Mouse (Mus musculus) granulocyte monocyte progenitor cell, adult 5-6 weeks (primary cell): ENCODE results near the gene Tcam1. TPM values are rescaled to one million over a fixed set of nuclear protein-coding genes. Genes with fewer than 3 reads are reported as not detected.
A peak's percentile ranks its signal among the peaks of the same experiment; 100 is the strongest.
"Not testable (repeated sequence)": the region's sequence is repeated elsewhere in the genome, so short reads cannot be mapped to it uniquely, and the experiment has no call there.

Source experiments
- ATAC-seq: replicated peaks from 2 replicates; pipeline ENCODE4 v1.8.0; 2016; ENCODE audit warnings: mild to moderate bottlenecking, moderate TSS enrichment, inconsistent platforms; ENCODE audit not compliant: poor library complexity, severe bottlenecking
- total RNA-seq, 2 experiments: library from RNA; stranded (forward) in 1 of 2; stranded (reverse) in 1 of 2; fragments of 200-712, 200-1000 nt in 1 of 2; fragments of >200 nt in 1 of 2; fragmentation: Nextera tagmentation in 1 of 2; gene quantifications; 2 replicates each; pipeline ENCODE4 v1.2.3; 2014 to 2017

The Tcam1 gene
- total RNA-seq (2014; fragmentation: Nextera tagmentation) = 1.0 and 2.1 TPM in 2 replicates
- total RNA-seq (2017) = 1.4 and 1.9 TPM in 2 replicates

DNA sequence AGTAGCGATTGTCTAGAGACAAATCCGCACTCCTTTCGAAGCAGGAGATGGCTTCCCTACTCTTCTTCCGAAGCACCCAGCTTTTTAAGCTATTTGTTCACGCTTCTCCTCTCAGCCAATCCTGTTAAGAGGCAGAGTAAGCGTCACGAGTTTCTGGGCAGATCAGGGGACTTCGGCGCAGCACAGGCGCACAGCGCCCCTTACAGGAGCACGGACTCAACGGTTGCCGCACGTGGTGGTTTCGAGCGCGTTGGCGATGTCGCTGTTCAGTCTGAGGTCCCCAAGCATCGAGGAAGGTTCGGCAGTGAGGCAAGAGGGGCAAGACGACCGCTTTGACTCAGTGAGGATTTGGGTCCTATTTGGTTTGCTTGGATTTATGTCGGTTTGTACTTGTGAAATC, at the start of gene Tcam1:
Gene Tcam1 (plus strand): TSS at position 219 of the 400 bp plus-strand sequence.
- peak; percentile 70 for ATAC-seq

- not testable (repeated sequence) for ATAC-seq
Measured at GRCm38 (mm10) chr11:106233978-106234377, 42.5 kb upstream of the Tcam1 start.

DNA sequence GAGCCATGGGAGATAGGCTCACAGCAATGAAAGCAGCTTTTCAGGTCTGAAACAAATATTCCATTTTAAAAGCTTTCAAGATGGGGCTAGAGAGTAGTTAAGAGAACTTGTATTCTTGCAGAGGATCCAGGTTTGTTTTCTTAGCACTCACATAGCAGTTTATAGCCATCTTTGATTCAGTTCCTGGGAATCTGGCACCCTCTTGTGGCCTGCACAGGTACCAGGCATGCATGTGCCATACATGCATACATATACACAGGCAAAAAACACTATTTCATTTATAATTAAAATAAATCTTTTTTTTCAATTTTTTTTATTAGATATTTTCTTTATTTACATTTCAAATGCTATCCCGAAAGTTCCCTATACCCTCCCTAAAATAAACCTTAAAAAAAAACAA, 29.6 kb upstream of the Tcam1 start:
- ATAC-seq = 0 out of 2 replicates have a peak, but pooled peaks have one; percentile 40

DNA sequence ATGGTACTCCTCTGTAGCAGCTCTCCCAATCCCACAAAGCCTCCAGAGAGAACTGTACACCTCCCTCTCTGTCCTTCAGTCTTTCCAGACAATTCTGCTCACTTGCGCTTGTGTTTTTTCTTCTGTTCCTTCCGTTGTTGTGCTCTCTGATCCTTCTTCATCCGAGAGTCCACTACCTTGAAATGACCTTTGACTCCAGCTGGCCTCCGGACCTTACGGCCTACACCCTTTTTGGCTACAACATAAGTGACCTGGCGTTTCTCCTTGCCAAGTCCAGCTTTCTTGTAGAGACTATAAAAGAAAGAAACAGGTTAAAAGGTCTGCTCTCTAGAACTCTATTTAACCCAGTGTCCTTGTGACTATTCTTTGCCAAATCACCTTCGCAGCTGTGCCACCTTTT, 27.1 kb upstream of the Tcam1 start:
- no peak for ATAC-seq

DNA sequence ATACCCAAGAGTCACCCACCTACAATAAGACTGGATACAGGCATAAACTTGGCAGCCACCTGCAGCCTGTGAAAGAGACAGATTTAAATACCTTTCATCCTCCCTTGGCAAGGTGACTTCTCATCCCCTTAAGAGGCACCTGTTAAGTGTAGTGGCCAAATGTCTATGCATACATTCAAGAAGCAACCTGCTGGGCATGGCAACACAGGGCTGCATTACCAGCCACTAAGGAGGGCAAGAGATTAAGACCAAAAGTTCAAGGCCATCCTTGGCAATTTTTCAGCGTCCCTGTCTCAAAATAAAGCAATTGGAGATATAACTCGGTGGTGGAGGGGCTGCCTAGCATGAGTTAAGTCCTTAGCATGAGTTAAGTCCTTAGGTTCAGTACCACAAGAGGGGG, 21.7 kb upstream of the Tcam1 start:
- ATAC-seq = no peak

DNA sequence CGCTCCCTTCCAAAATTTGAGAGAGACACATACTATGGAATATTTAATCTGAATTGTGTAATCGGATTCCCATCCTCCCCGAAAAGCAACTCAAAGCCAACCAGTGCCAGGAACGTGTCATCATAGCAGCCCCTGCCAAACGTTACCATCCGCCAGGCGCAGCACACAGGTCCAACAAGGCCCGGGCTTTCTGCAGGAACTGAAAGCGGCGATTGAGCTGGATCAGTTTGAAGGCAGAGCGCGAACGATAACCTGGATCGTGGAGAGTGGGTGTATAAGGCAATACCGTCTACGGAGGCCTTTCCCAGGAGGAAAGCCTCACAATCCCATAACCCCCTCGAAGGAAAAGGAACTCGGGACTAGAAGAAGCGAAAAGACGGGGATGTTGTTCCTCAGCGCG, 21.3 kb upstream of the Tcam1 start:
- ATAC-seq = peak; percentile 40; the same call in 1 of the 2 replicates

GRCm38 (mm10) chr11:106255685-106256451, 20.6 kb upstream of the Tcam1 start, which contains the start of the genes Ftsj3 and Psmc5:
Gene Ftsj3 (minus strand): TSS chr11:106256079.
Gene Psmc5 (plus strand): TSS chr11:106256154.
- ATAC-seq = peak; percentile 85

- ATAC-seq = no peak
Measured at GRCm38 (mm10) chr11:106256775-106257174, 19.7 kb upstream of the Tcam1 start.

DNA sequence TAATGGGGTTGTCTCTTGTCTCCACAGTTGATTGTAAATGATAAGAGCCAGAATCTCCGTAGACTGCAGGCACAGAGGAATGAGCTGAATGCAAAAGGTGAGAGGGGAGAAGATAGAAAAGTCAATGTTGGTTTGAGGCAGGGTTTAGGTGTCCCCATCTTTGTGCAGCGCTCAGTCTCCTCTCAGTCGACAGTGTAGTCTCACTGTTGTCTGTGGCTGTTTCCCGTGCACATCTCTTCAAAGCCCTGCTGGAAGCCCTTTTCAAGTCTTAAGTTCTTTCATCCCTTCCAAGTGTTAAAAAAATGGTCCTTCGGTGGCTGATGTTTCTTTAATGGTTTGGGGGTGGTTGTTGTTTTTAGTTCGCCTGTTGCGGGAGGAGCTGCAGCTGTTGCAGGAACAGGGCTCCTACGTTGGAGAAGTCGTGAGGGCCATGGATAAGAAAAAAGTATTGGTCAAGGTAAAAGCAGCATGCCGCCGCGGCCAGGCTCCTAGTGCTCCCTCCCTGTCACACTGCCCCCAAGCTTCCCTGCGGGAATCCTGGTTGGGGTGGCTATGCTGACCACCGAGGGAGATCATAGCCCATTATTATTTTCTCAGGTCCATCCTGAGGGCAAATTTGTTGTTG, 15.5 kb upstream of the Tcam1 start:
- ATAC-seq = no peak

DNA sequence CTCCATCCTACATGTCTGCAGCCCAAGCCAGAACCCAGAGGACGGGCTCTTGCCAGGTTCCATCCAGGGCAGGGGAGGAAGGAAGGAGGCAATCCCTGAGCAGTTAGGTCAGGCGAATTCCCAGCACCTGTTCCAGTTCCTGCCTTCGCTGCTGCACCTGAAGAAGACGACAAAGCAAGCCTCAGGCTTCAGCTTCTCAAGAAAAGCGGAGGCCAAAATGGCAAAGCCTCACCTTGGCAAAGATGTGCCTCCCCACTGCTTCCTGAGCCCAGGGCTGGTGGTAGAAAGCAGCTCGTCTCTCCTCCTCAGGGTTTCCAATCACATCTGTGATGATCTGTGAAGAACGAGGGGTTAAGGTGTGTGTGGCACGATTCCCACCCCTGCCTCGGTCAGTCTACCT, 12.5 kb upstream of the Tcam1 start:
- ATAC-seq = no peak

DNA sequence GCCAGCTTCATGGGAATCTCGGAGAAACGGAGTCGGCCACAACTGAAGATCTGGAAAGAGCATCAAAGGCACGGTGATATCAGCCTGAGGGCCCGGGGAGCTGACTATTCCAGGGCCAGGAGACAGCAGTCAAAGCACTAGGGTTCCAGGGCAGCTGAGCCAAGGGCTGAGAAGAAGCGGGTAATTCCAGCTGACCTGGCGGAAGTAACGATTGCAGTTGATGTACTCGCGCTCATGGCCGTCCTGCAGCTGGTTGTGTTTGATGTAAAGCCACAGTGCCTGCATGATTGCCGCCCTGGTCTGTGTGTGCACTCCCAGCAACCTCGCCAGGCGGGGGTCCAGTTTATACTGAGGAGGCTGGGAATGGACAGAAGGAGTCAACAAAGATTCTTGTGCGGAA, 11.5 kb upstream of the Tcam1 start:
- ATAC-seq = no peak

- ATAC-seq = no peak
Measured at GRCm38 (mm10) chr11:106265570-106265969, 10.9 kb upstream of the Tcam1 start.

- ATAC-seq = no peak
Measured at GRCm38 (mm10) chr11:106266431-106266830, 10.0 kb upstream of the Tcam1 start.

- no peak for ATAC-seq
Measured at GRCm38 (mm10) chr11:106267311-106267852, 9.1 kb upstream of the Tcam1 start.

DNA sequence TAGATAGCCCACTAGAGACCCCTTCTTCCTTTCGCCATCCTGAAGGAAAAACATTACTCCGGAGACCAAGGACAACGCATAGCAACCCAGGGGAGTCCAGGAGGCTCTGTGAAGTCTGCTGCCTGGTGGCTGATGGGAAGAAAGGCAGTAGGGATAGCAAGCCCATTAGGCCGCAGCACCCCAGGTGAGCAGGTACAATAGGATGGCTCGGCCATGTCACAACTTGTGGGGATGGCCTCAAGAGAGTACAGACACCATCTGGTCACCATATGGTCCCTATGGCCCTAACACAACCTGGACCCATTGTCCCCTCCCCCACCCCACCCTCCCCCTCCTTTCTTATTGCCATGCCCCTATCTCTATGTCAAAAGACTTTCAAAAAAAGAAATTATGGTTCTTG, 8.6 kb upstream of the Tcam1 start:
- ATAC-seq = no peak

GRCm38 (mm10) chr11:106268326-106269059, 8.0 kb upstream of the Tcam1 start:
- ATAC-seq = no peak

- no peak for ATAC-seq
Measured at GRCm38 (mm10) chr11:106269060-106269431, 7.4 kb upstream of the Tcam1 start.

DNA sequence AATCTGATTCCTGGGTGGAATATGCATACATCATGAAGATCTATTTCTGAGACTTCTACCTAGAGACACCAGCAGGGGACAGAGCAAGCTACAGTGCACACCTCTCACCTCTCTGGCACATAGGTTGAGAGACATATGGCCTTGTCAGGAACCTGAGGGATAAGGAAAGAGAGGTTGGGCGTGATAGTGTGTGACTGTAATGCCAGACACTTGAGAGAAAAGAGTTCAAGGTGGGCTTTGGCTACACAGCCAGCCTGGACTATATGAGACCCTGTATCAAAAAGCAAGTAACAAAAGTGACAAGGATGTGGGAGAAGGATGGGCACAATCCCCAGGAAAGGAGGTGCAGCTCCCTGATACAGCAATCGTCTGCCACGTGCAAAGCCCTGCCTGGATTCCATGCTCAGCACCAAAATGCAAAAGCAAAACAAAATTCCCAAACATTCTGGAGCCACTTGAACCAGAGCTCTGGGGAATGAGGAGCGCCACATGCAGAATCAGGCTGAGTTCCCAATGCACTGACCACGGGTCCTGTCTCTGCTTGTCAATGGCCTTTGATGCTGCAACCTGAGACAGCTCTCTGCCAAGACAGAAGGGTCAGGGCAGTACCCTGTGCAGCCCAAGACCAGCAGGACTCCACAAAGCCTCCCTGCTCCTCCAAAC, 5.2 kb upstream of the Tcam1 start:
- no peak for ATAC-seq

DNA sequence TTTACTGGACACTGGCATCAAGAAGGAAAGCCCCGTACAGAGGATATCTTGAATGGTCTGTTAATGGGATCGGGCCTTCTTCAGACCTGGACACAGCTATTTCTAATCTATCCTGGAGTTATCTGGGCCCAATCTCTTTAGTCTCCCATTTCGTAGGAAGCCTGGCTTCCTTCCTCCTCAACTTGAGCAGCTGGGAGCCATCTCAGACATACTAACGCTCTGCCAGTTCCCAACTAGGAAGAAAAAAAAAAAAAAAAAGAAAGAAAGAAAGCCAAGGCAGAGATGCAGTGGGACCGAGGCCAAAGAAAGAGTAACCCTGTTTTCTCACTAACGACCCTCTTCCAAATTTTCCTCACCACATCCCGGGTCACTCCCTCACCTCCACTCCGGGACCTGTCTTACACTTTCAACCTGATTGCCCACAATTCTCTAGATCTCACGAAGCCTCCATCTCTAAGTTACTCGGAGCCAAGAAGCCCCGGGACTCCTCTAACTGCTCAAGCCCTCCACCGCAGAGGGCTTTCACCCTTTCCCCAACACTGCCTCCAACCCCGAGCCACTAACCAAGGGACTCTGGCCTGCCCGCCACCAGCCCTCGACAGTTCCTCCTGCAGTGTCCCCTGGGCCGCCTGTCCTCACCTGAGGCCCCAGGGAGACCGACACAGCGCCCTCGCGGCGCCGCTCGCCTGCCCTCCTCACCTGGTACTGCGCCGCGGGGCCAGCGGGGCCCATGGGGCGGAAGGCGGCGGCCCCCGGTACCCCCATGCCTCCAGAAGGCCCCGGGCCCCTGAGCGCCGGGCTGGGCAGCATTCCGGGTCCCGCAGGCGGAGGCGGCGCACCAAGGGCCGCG, 4.5 kb upstream of the Tcam1 start:
- 0 out of 2 replicates have a peak, but pooled peaks have one; percentile 1 for ATAC-seq
